8 mouse cellular contexts compared by ENCODE assay signal in genomic region chr11:115475758-115476237, GRCm38 (mm10). TPM values are rescaled to one million over a fixed set of nuclear protein-coding genes. Genes with fewer than 3 reads are reported as not detected.
A peak's percentile ranks its signal among the peaks of the same experiment; 100 is the strongest.
DNase-seq lines count a peak whose midpoint lies in the region; ATAC-seq lines count a peak whose summit lies in the region.

No protein-coding gene starts in this region.

- no peaks in the 10 kb centered on the region for H3K36me3 ChIP-seq in neural tube, embryonic 11.5 days (ENCODE audit: control insufficient read depth, insufficient read depth, low read length)
- H3K36me3 ChIP-seq in liver, embryonic 11.5 days (ENCODE audit: control insufficient read depth, insufficient read depth, low read length), result no peaks in the 10 kb centered on the region
- H3K36me3 ChIP-seq in stomach, embryonic 15.5 days, result no peaks in the 10 kb centered on the region

- H3K9ac ChIP-seq in neural tube, embryonic 11.5 days (ENCODE audit: low read length), result peak overlapping the region; percentile 71
- H3K9ac ChIP-seq in liver, embryonic 11.5 days (ENCODE audit: low read depth, low read length), result peak overlapping the region; percentile 84
- peak overlapping the region; percentile 74 for H3K9ac ChIP-seq in stomach, embryonic 15.5 days

- peak overlapping the region; percentile 93 for H3K4me2 ChIP-seq in neural tube, embryonic 11.5 days (ENCODE audit: low read depth)
- peak overlapping the region; percentile 75 for H3K4me2 ChIP-seq in liver, embryonic 11.5 days
- H3K4me2 ChIP-seq in stomach, embryonic 15.5 days, result peak overlapping the region; percentile 94

- H3K9me3 ChIP-seq in neural tube, embryonic 11.5 days (ENCODE audit: control insufficient read depth, low read length), result no peaks in the 10 kb centered on the region
- no peaks in the 10 kb centered on the region for H3K9me3 ChIP-seq in liver, embryonic 11.5 days (ENCODE audit: control insufficient read depth, low read length)
- no peaks in the 10 kb centered on the region for H3K9me3 ChIP-seq in stomach, embryonic 15.5 days

- peaks cover 18% of the 10 kb centered on the region for H3K4me1 ChIP-seq in neural tube, embryonic 11.5 days (ENCODE audit: control insufficient read depth, insufficient read depth, low read length)
- peaks cover 15% of the 10 kb centered on the region for H3K4me1 ChIP-seq in liver, embryonic 11.5 days (replicated peaks; ENCODE audit: control insufficient read depth, insufficient read depth, low read length)
- H3K4me1 ChIP-seq in stomach, embryonic 15.5 days, result peaks cover 17% of the 10 kb centered on the region

- peak overlapping the region; percentile 86 for H3K4me3 ChIP-seq in neural tube, embryonic 11.5 days (ENCODE audit: low read depth, low read length)
- peak overlapping the region; percentile 88 for H3K4me3 ChIP-seq in liver, embryonic 11.5 days (ENCODE audit: low read depth, low read length)
- H3K4me3 ChIP-seq in stomach, embryonic 15.5 days (replicated peaks), result peak overlapping the region; percentile 90

- no peak for DNase-seq in neural tube, embryonic 11.5 days (ENCODE audit: low spot score)
- no peak for DNase-seq in neural tube, embryonic 10.5 days (ENCODE audit: extremely low spot score, low spot score)
- DNase-seq in liver, embryonic 11.5 days (ENCODE audit: low spot score), result no peak
- DNase-seq in cerebellum, adult 18-20 months, result no peak
- DNase-seq in gastrocnemius, postnatal 25 days, result no peak
- no peak for DNase-seq in kidney, adult 8-10 months

- 4% methylated on average over 28 of the region's 28 CpGs for WGBS in neural tube, embryonic 11.5 days
- WGBS in liver, embryonic 11.5 days, result 3% methylated on average over 28 of the region's 28 CpGs
- 2% methylated on average over 28 of the region's 28 CpGs for WGBS in stomach, embryonic 15.5 days

- H3K27ac ChIP-seq in neural tube, embryonic 11.5 days (ENCODE audit: low read depth, low read length), result peak overlapping the region; percentile 39; the same call in 1 of the 2 replicates
- H3K27ac ChIP-seq in liver, embryonic 11.5 days (ENCODE audit: low read depth, low read length), result peak overlapping the region; percentile 1
- peak overlapping the region; percentile 44; the same call in 1 of the 2 replicates for H3K27ac ChIP-seq in stomach, embryonic 15.5 days

- ATAC-seq in neural tube, embryonic 11.5 days (ENCODE audit: insufficient read depth, low FRiP score, low TSS enrichment), result no peak; the same call in 1 of the 2 replicates
- peak; percentile 47 for ATAC-seq in erythroid progenitor cell, adult 5-6 weeks (replicated peaks; ENCODE audit: low FRiP score, poor library complexity, severe bottlenecking)
- ATAC-seq in liver, embryonic 11.5 days (replicated peaks; ENCODE audit: low FRiP score), result peak; percentile 40
- ATAC-seq in stomach, embryonic 15.5 days (ENCODE audit: insufficient read depth, low FRiP score, low read depth), result peak; percentile 10

- H3K27me3 ChIP-seq in neural tube, embryonic 11.5 days (ENCODE audit: control insufficient read depth, insufficient read depth, low read length), result no peaks in the 10 kb centered on the region
- no peaks in the 10 kb centered on the region for H3K27me3 ChIP-seq in liver, embryonic 11.5 days (replicated peaks; ENCODE audit: control insufficient read depth, insufficient read depth, low read length)
- no peaks in the 10 kb centered on the region for H3K27me3 ChIP-seq in stomach, embryonic 15.5 days (replicated peaks)

RNA-seq across cellular contexts. Expression of gene Armc7, which starts 0.3 kb away (rescaled TPM):
- 7.8 and 8.3 TPM in 2 replicates for polyA plus RNA-seq in neural tube, embryonic 11.5 days (2014; fragmentation: Nextera tagmentation; extraction: Ambion mirVana)
- total RNA-seq in erythroid progenitor cell, adult 5-6 weeks (2015; ENCODE audit: low replicate concordance), result 1.8 TPM in 1 of 2 replicates, not detected in the other
- total RNA-seq in erythroid progenitor cell, adult 5-6 weeks (2017; ENCODE audit: low replicate concordance), result 2.7 TPM in 2 replicates
- 5.7 and 6.0 TPM in 2 replicates for polyA plus RNA-seq in liver, embryonic 11.5 days (2014; fragmentation: Nextera tagmentation; extraction: Ambion mirVana)
- 5.5 and 6.8 TPM in 2 replicates for polyA plus RNA-seq in stomach, embryonic 15.5 days (2015; fragmentation: Nextera tagmentation; extraction: Ambion mirVana)
- total RNA-seq in gastrocnemius, postnatal 25 days (2021), result 1 to 10 TPM in 1 of 2 experiments, under 1 TPM in 1; 0.94 to 1.0 TPM

RNA-seq across cellular contexts. Expression of gene Slc16a5, which starts 13.5 kb away (rescaled TPM):
- polyA plus RNA-seq in neural tube, embryonic 11.5 days (2014; fragmentation: Nextera tagmentation; extraction: Ambion mirVana), result 0.11 and 0.22 TPM in 2 replicates
- total RNA-seq in erythroid progenitor cell, adult 5-6 weeks (2015; ENCODE audit: low replicate concordance), result not detected in 2 replicates
- total RNA-seq in erythroid progenitor cell, adult 5-6 weeks (2017; ENCODE audit: low replicate concordance), result 1.0 TPM in 1 of 2 replicates, not detected in the other
- polyA plus RNA-seq in liver, embryonic 11.5 days (2014; fragmentation: Nextera tagmentation; extraction: Ambion mirVana), result not detected in 2 replicates
- 2.3 and 3.1 TPM in 2 replicates for polyA plus RNA-seq in stomach, embryonic 15.5 days (2015; fragmentation: Nextera tagmentation; extraction: Ambion mirVana)
- not detected for total RNA-seq in gastrocnemius, postnatal 25 days (2021)

RNA-seq across cellular contexts. Expression of gene Nt5c, which starts 15.9 kb away (rescaled TPM):
- 76.0 and 77.0 TPM in 2 replicates for polyA plus RNA-seq in neural tube, embryonic 11.5 days (2014; fragmentation: Nextera tagmentation; extraction: Ambion mirVana)
- total RNA-seq in erythroid progenitor cell, adult 5-6 weeks (2015; ENCODE audit: low replicate concordance), result 13.0 and 22.3 TPM in 2 replicates
- 9.8 and 37.2 TPM in 2 replicates for total RNA-seq in erythroid progenitor cell, adult 5-6 weeks (2017; ENCODE audit: low replicate concordance)
- 96.8 and 105 TPM in 2 replicates for polyA plus RNA-seq in liver, embryonic 11.5 days (2014; fragmentation: Nextera tagmentation; extraction: Ambion mirVana)
- polyA plus RNA-seq in stomach, embryonic 15.5 days (2015; fragmentation: Nextera tagmentation; extraction: Ambion mirVana), result 115 and 123 TPM in 2 replicates
- total RNA-seq in gastrocnemius, postnatal 25 days (2021), result 10 to 100 TPM in 1 of 2 experiments, 1 to 10 TPM in 1; 8.7 to 11.2 TPM

RNA-seq across cellular contexts. Expression of gene Trim80, which starts 35.5 kb away (rescaled TPM):
- polyA plus RNA-seq in neural tube, embryonic 11.5 days (2014; fragmentation: Nextera tagmentation; extraction: Ambion mirVana), result 0.12 TPM in 1 of 2 replicates, not detected in the other
- not detected in 2 replicates for total RNA-seq in erythroid progenitor cell, adult 5-6 weeks (2015; ENCODE audit: low replicate concordance)
- not detected in 2 replicates for total RNA-seq in erythroid progenitor cell, adult 5-6 weeks (2017; ENCODE audit: low replicate concordance)
- polyA plus RNA-seq in liver, embryonic 11.5 days (2014; fragmentation: Nextera tagmentation; extraction: Ambion mirVana), result 0.18 and 0.27 TPM in 2 replicates
- 0.23 and 0.35 TPM in 2 replicates for polyA plus RNA-seq in stomach, embryonic 15.5 days (2015; fragmentation: Nextera tagmentation; extraction: Ambion mirVana)
- total RNA-seq in gastrocnemius, postnatal 25 days (2021), result not detected

RNA-seq across cellular contexts. Expression of gene Jpt1, which starts 38.4 kb away (rescaled TPM):
- 870 and 877 TPM in 2 replicates for polyA plus RNA-seq in neural tube, embryonic 11.5 days (2014; fragmentation: Nextera tagmentation; extraction: Ambion mirVana)
- total RNA-seq in erythroid progenitor cell, adult 5-6 weeks (2015; ENCODE audit: low replicate concordance), result 168 and 177 TPM in 2 replicates
- total RNA-seq in erythroid progenitor cell, adult 5-6 weeks (2017; ENCODE audit: low replicate concordance), result 225 and 235 TPM in 2 replicates
- polyA plus RNA-seq in liver, embryonic 11.5 days (2014; fragmentation: Nextera tagmentation; extraction: Ambion mirVana), result 435 and 437 TPM in 2 replicates
- 472 and 482 TPM in 2 replicates for polyA plus RNA-seq in stomach, embryonic 15.5 days (2015; fragmentation: Nextera tagmentation; extraction: Ambion mirVana)
- 10 to 100 TPM; 36.9 to 41.2 TPM for total RNA-seq in gastrocnemius, postnatal 25 days (2021)
